Mouse (Mus musculus): ENCODE results near the gene Abhd15. TPM values are rescaled to one million over a fixed set of nuclear protein-coding genes. Genes with fewer than 3 reads are reported as not detected.

Abhd15 gene
- polyA plus RNA-seq, 1 experiment from 2014 or later = 3.5 TPM

Other genes with a start within 250 kb of the Abhd15 start
- gene Coro6, start 52.7 kb upstream of the Abhd15 start, polyA plus RNA-seq (2015; fragmentation: Nextera tagmentation; extraction: Ambion mirVana) = 0.06 TPM in 1 of 2 replicates, not detected in the other
- 4.9 and 5.1 TPM in 2 replicates for gene Ankrd13b, start 25.4 kb upstream of the Abhd15 start, polyA plus RNA-seq (2015; fragmentation: Nextera tagmentation; extraction: Ambion mirVana)
- 10.7 and 11.8 TPM in 2 replicates for gene Git1, start 21.6 kb upstream of the Abhd15 start, polyA plus RNA-seq (2015; fragmentation: Nextera tagmentation; extraction: Ambion mirVana)
- 28.5 and 29.1 TPM in 2 replicates for gene Trp53i13, start 859 bp downstream of the Abhd15 start, polyA plus RNA-seq (2015; fragmentation: Nextera tagmentation; extraction: Ambion mirVana)
- gene Gm10392, start 4.1 kb downstream of the Abhd15 start, polyA plus RNA-seq (2015; fragmentation: Nextera tagmentation; extraction: Ambion mirVana) = not detected in 2 replicates
- 12.1 and 12.8 TPM in 2 replicates for gene Taok1, start 92.7 kb downstream of the Abhd15 start, polyA plus RNA-seq (2015; fragmentation: Nextera tagmentation; extraction: Ambion mirVana)
- gene Nufip2, start 171.0 kb downstream of the Abhd15 start, polyA plus RNA-seq (2015; fragmentation: Nextera tagmentation; extraction: Ambion mirVana) = 4.6 and 4.8 TPM in 2 replicates
- 0.18 TPM in 1 of 2 replicates, not detected in the other for gene Cryba1, start 210.2 kb downstream of the Abhd15 start, polyA plus RNA-seq (2015; fragmentation: Nextera tagmentation; extraction: Ambion mirVana)
- gene Myo18a, start 248.1 kb downstream of the Abhd15 start, polyA plus RNA-seq (2015; fragmentation: Nextera tagmentation; extraction: Ambion mirVana) = 27.7 and 32.1 TPM in 2 replicates